Mouse (Mus musculus): Measurements from ENCODE around the gene Tbce.
"Not testable (repeated sequence)": the region's sequence is repeated elsewhere in the genome, so short reads cannot be mapped to it uniquely, and the experiment has no call there.

The Tbce gene

GRCm38 (mm10) chr13:14039292-14039965 lies at the start of gene Tbce:
Gene Tbce (minus strand): TSS chr13:14039638.
- peak; percentile 94 for DNase-seq (ENCODE audit: low spot score)

GRCm38 (mm10) chr13:14088669-14089068 lies 49.2 kb upstream of the Tbce start:
- no peak for DNase-seq (ENCODE audit: low spot score)

- DNase-seq (ENCODE audit: low spot score), result no peak
These were observed 35.9 kb upstream of the Tbce start for GRCm38 (mm10) chr13:14075326-14075725.

DNA sequence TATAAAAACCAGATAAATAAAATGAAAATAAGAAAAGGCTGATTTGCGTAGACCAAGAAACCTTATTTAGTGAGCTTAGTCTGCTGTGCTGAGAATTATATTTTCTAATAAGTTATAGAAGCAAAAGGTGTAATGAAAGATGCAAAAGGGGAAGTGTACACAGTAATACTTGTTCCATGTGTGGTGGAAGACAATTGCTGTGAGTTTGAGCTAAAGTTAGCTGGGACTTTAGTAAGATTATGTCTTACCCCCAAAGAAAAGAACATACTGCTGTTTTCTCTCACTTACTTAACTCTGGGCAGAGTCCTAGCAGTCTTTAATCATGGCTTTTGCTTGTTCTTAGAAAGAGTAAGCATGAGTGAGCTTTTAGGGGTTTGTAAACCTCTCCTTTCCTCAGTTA lies 34.9 kb upstream of the Tbce start:
- no peak for DNase-seq (ENCODE audit: low spot score)

DNA sequence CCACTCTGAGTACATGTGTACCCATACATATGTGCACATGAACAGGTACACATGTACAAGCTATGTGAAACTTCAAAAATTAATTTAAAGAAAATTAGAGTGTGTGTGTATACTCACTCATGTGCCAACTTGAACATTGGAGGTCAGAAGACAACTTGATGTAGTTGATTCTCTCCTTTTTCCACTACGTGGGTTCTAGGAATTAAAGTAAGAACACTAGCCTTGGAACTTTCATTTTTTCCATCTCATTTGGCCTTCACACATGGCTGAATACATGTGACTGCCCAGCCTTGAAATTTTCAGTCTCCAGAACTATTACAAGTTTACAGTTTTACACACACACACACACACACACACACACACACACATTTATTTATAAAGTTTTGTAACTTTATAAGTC lies 29.9 kb upstream of the Tbce start:
- no peak for DNase-seq (ENCODE audit: low spot score)

- DNase-seq (ENCODE audit: low spot score), result no peak
These were observed 28.6 kb upstream of the Tbce start for GRCm38 (mm10) chr13:14068035-14068434.

DNA sequence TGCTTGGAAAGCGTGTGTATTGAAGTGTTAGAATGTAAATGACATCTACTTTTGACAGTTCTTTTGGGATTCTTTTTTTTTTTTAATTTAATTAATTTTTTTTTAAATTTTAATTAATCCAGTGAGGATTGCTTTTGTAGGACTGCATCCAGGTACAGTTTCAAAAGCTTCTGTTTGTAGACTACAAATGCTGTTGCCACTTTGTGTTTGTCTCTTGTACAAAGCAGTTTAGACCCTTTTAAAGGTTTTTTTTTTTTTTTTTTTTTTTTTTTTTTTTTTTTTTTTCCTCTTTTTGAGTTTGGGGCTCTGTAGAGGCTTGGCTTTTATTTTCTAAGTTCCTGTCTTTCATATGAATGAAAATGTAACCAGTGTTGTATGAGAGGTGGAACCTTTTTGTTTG lies 26.3 kb upstream of the Tbce start:
- DNase-seq (ENCODE audit: low spot score), result no peak

DNA sequence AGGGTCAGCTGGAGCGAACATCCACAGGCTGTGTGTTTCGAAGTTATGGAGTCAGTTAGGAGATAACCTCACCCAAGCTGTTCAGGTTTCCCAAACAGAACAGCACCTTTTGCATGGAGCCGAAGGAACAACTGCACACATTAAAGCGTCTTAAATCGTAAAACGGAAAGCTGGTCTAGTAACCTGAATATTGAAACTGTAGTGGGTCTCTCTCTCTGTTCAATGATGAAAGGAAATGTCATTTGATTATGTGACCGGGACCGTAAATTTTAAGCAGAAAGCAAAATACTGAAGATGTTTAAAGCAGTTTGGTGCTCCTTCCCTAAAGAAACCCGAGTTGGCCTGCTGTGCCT lies 25.6 kb upstream of the Tbce start:
- peak; percentile 25 for DNase-seq (ENCODE audit: low spot score)

DNA sequence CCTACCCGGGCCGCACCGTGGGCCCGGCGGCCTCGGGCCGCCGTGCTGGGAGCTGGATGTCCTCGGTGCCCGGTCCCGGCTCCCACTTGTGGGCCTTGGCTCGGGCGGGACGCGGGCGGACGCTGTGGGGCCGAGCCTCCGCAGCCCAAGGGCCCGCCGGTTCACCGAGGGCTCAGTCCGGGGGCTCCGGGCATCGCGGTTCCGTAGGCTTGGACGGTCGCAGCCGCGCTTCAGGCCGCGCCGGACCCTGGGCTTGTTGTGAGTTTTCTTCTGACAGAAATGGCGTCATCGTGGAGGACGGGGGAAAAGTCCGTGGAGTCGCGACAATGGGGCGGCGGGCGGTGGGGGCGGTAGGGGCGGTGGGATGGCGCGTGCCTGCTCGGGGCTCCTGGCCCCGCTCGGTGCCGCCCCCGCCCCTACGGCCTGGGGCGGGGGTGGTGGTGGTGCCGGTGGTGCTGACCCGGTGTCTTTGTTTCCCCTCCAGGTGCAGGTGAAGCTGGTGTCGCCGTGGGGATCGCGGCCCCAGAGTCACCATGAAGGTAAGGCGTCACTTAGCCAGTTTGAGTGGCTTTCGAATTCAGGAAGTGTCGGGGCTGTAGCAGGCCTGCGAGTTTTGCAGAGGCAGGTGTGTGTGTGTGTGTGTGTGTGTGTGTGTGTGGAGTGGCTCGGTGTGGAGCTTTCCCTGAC lies 25.0 kb upstream of the Tbce start:
- DNase-seq (ENCODE audit: low spot score), result peak; percentile 18

- DNase-seq (ENCODE audit: low spot score), result no peak
These were observed 24.5 kb upstream of the Tbce start for GRCm38 (mm10) chr13:14063942-14064271.

DNA sequence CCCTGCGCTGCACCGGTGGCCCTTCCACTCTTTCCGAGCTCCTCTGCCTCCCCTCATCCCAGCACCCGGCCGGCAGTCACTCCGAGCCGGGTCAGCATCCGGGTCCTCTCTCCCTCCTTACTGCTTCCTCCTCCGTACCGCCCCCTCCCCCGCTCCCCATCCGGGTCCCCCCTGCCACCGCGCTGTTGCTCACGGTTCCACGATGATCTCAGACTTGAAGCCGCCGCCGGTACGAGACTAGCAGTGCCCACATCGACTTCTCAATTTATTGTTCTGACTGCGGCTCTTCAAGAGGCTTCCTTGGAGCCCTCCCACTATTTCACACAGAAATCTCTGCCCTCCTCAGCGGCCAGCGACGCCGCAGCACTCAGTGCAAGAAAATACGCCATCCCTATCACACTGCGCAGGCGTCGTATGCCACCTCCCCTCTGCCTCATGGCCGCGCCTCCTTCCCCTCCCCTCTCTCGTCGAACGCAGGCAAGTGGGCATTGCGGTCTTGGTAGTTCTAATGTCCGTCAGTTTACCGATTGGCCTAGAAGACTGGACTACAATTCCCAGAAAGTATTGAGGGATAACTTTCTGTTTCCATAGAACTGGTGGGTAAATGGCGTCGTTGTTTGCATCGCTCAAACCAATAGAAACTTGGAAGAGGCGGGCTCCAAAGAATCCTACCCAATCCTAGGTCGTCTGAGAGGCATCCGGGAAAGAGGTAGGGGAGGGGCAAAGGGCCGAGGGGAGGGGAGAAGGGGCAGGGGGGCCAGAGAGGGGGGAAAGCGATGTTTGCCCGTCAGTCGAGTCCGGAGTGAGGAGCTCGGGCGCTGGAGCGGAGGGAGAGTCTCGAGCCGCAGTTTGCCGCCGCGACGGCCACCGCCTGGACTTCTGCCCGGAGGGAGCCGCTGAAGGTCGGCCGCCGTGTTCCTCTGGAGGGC lies 23.8 kb upstream of the Tbce start, which contains the start of the genes Arid4b and Ggps1:
Arid4b (plus strand) TSS at position 220 of the 929 bp plus-strand sequence.
Ggps1 (minus strand) TSS at position 476 of the 929 bp plus-strand sequence.
- DNase-seq (ENCODE audit: low spot score), result peak; percentile 99

DNA sequence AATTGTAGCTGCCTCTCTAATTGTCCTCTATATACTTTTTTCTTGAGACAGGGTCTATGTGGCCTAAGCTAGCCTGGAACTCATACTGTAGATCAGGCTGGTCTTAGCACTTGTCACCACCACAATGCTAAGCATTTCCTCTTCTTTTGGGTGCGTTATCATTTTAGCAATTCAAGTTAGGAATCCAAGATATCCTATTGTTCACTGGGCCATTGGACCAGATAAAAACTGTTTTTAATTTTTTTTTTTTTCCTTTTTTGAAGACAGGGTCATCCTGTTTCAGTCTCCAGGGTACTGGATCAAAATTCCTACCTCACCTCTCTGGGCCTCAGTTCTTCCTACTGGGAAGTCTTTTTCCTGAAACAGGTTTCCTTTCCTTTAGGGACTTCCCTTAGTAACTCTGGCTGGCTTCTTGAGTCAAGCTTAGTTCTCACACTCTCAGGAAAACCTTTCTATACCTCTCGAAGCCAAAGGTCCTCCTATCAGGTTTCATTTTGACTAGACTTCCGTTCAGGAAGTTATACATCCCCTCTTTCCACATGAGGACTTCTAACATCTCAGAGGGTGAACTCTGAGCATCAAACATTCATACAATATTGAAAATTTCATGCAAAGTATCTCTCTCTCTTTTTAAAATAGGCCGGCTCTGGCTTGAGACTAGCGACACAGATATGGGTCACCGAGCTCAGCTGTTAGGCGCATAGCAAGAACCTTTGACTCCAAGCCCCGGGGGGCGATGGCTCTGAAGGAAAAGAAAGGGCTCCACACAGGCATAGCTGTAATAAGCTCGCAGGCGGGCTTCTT lies 23.0 kb upstream of the Tbce start:
- DNase-seq (ENCODE audit: low spot score), result peak; percentile 34

- DNase-seq (ENCODE audit: low spot score), result no peak
These were observed 20.1 kb upstream of the Tbce start for GRCm38 (mm10) chr13:14059582-14059981.

DNA sequence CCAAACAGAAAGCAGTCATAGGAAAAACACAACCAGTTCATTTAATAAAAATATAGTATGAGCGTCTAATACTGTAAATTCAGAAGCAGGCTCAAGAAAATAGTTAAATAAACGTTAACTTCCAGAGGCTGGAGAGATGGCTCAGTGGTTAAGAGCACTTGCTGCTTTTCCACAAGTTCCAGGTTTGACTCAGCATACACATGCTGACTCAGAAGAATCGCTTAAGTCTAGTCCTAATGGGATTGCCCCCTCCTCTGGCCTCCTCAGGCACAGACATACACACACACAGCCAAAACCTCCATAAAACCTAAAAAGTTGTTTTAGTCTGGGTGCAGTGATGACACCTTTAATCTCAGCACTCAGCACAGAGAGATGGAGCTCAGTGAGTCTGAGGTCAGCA lies 17.4 kb upstream of the Tbce start:
- DNase-seq (ENCODE audit: low spot score), result no peak

GRCm38 (mm10) chr13:14049878-14050277 lies 10.4 kb upstream of the Tbce start:
- DNase-seq (ENCODE audit: low spot score), result no peak

DNA sequence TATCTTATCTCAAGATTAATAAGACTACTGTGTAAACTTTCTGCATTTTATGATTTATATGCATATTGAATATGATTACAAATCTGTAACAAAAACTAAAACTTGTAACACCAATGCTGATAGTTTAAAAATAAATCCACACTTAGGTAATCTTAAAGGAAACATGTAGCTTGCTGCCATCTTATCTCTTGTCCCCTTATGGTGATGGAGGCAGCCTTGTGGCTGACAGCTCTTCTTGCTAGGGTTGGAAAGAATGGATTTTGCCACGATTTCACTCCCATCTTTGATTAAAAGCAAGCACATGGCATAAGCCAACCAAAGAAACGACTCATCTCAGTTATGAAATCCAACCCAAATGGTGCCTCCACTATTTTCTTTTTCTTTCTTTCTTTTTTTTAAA lies 5.1 kb upstream of the Tbce start:
- no peak for DNase-seq (ENCODE audit: low spot score)

- no peak for DNase-seq (ENCODE audit: low spot score)
These were observed 4.4 kb upstream of the Tbce start for GRCm38 (mm10) chr13:14043851-14044250.

GRCm38 (mm10) chr13:14040186-14040585 lies 748 bp upstream of the Tbce start:
- DNase-seq (ENCODE audit: low spot score), result peak; percentile 59

DNA sequence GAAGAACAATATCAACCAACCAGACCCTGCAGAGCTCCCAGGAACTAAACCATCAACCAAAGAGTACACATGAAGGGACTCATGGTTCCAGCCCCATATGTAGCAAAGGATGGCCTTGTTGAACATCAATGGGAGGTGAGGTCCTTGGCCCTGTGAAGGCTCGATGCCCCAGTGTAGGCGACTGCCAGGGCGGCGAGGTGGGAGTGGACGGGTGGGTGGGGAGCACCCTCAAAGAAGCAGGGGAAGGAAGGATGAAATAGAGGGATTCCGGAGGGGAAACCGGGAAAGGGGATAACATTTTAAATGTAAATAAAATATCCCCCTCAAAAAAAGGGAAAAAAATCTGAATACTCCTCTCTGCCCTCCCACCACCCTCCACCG lies 537 bp downstream of the Tbce start:
- peak; percentile 16 for DNase-seq (ENCODE audit: low spot score)

- no peak for DNase-seq (ENCODE audit: low spot score)
These were observed 3.4 kb downstream of the Tbce start for GRCm38 (mm10) chr13:14035875-14036630.

- not testable (repeated sequence) for DNase-seq (ENCODE audit: low spot score)
These were observed 4.1 kb downstream of the Tbce start for GRCm38 (mm10) chr13:14035352-14035751.
